Mouse (Mus musculus) forebrain, embryonic 15.5 days (tissue): ENCODE results near the gene Insr. TPM values are rescaled to one million over a fixed set of nuclear protein-coding genes. Genes with fewer than 3 reads are reported as not detected.
A peak's percentile ranks its signal among the peaks of the same experiment; 100 is the strongest.

ENCODE experiments used
- ATAC-seq: fragments of 200-750 bp; cut with Nextera tagmentation; replicated peaks from 2 replicates; pipeline ENCODE4 v1.8.0; 2017; ENCODE audit warnings: mild to moderate bottlenecking, moderate TSS enrichment, moderate library complexity
- H3K27ac ChIP-seq: fragments of 300-500 bp; sonication (generic); replicated peaks from 2 replicates; pipeline ENCODE4 v1.5.1; 2015; ENCODE audit warnings: mild to moderate bottlenecking, inconsistent platforms
- H3K27me3 ChIP-seq: fragments of 300-500 bp; sonication (generic); 2 replicates; pipeline ENCODE4 v1.6.1; 2015; ENCODE audit warnings: inconsistent platforms
- H3K36me3 ChIP-seq: fragments of 300-500 bp; sonication (generic); 2 replicates; pipeline ENCODE4 v1.6.1; 2015; ENCODE audit warnings: mild to moderate bottlenecking, inconsistent platforms
- H3K4me1 ChIP-seq: fragments of 300-500 bp; sonication (generic); 2 replicates; pipeline ENCODE4 v1.6.1; 2015; ENCODE audit warnings: inconsistent platforms
- H3K4me2 ChIP-seq: fragments of 300-500 bp; sonication (generic); replicated peaks from 2 replicates; pipeline ENCODE4 v1.6.1; 2015; ENCODE audit warnings: mild to moderate bottlenecking, inconsistent platforms
- H3K4me3 ChIP-seq: fragments of 300-500 bp; sonication (generic); 2 replicates; pipeline ENCODE4 v1.5.1; 2015; ENCODE audit warnings: mild to moderate bottlenecking, inconsistent platforms
- H3K9ac ChIP-seq: fragments of 300-500 bp; sonication (generic); replicated peaks from 2 replicates; pipeline ENCODE4 v1.6.1; 2015; ENCODE audit warnings: mild to moderate bottlenecking, inconsistent platforms
- H3K9me3 ChIP-seq: fragments of 300-500 bp; sonication (generic); 2 replicates; pipeline ENCODE4 v1.6.1; 2016; ENCODE audit warnings: inconsistent platforms
- WGBS: fragments of 180-500 bp; shearing (Covaris S2); methylation state at CpG from one replicate; pipeline ENCODE4 v1.1.7; 2015; ENCODE audit warnings: mixed read lengths; 5-methylcytosine and 5-hydroxymethylcytosine counted together
- polyA plus RNA-seq: library from polyadenylated mRNA; unstranded; fragments of >200 nt; fragmentation: Nextera tagmentation; extraction: Ambion mirVana; gene quantifications from 2 replicates; pipeline ENCODE4 v1.2.1, GENCODE M21; 2015

Insr gene
- polyA plus RNA-seq, 1 experiment from 2014 or later: 63.2 TPM

- ATAC-seq: no peak
- H3K4me3 ChIP-seq: no peak overlapping the region
- no peaks in the 10 kb centered on the region for H3K9me3 ChIP-seq
- no peaks in the 10 kb centered on the region for H3K27me3 ChIP-seq
- peaks cover 23% of the 10 kb centered on the region for H3K4me1 ChIP-seq
- no peak overlapping the region for H3K4me2 ChIP-seq
- no peak overlapping the region for H3K9ac ChIP-seq
- no peak overlapping the region for H3K27ac ChIP-seq
- H3K36me3 ChIP-seq: no peaks in the 10 kb centered on the region
Measured at GRCm38 (mm10) chr8:3222636-3222965, 56.8 kb downstream of the Insr start.

GRCm38 (mm10) chr8:3221960-3222635 is 57.3 kb downstream of the Insr start:
- peak overlapping the region; percentile 94 for H3K27ac ChIP-seq
- peak overlapping the region; percentile 82 for H3K9ac ChIP-seq
- no peaks in the 10 kb centered on the region for H3K9me3 ChIP-seq
- peak overlapping the region; percentile 63 for H3K4me3 ChIP-seq
- peaks cover 23% of the 10 kb centered on the region for H3K4me1 ChIP-seq
- 62% methylated on average over 6 of the region's 6 CpGs for WGBS
- no peak for ATAC-seq
- no peaks in the 10 kb centered on the region for H3K36me3 ChIP-seq
- no peaks in the 10 kb centered on the region for H3K27me3 ChIP-seq
- H3K4me2 ChIP-seq: peak overlapping the region; percentile 65

- peak overlapping the region; percentile 82 for H3K9ac ChIP-seq
- H3K4me2 ChIP-seq: peak overlapping the region; percentile 65
- H3K9me3 ChIP-seq: no peaks in the 10 kb centered on the region
- no peaks in the 10 kb centered on the region for H3K27me3 ChIP-seq
- peaks cover 23% of the 10 kb centered on the region for H3K4me1 ChIP-seq
- H3K4me3 ChIP-seq: peak overlapping the region; percentile 63
- under 1% methylated on average over 43 of the region's 43 CpGs for WGBS
- peak; percentile 99 for ATAC-seq
- peak overlapping the region; percentile 94 for H3K27ac ChIP-seq
- H3K36me3 ChIP-seq: no peaks in the 10 kb centered on the region
Measured at GRCm38 (mm10) chr8:3221047-3221959, 58.1 kb downstream of the Insr start.

- no peaks in the 10 kb centered on the region for H3K9me3 ChIP-seq
- 2% methylated on average over 9 of the region's 9 CpGs for WGBS
- no peaks in the 10 kb centered on the region for H3K36me3 ChIP-seq
- peak overlapping the region; percentile 94 for H3K27ac ChIP-seq
- peaks cover 23% of the 10 kb centered on the region for H3K4me1 ChIP-seq
- peak overlapping the region; percentile 65 for H3K4me2 ChIP-seq
- H3K9ac ChIP-seq: peak overlapping the region; percentile 82
- H3K4me3 ChIP-seq: peak overlapping the region; percentile 63
- no peaks in the 10 kb centered on the region for H3K27me3 ChIP-seq
- peak; percentile 76 for ATAC-seq
Measured at GRCm38 (mm10) chr8:3220502-3220901, 58.9 kb downstream of the Insr start.

GRCm38 (mm10) chr8:3219921-3220411 is 59.5 kb downstream of the Insr start:
- Histone ChIP-seq H3K9ac (peak overlapping the region; percentile 82; the same call in 1 of the 2 replicates), H3K4me3 (no peak overlapping the region), H3K4me2 (peak overlapping the region; percentile 65), H3K27ac (peak overlapping the region; percentile 94), H3K27me3 (no peaks in the 10 kb centered on the region), H3K9me3 (no peaks in the 10 kb centered on the region), H3K4me1 (peaks cover 23% of the 10 kb centered on the region), H3K36me3 (no peaks in the 10 kb centered on the region)
- 86% methylated on average over 12 of the region's 12 CpGs for WGBS
- ATAC-seq: no peak

GRCm38 (mm10) chr8:3219266-3219665 is 60.2 kb downstream of the Insr start:
- H3K36me3 ChIP-seq: no peaks in the 10 kb centered on the region
- ATAC-seq: no peak
- 76% methylated on average over 3 of the region's 3 CpGs for WGBS
- H3K27me3 ChIP-seq: no peaks in the 10 kb centered on the region
- H3K9me3 ChIP-seq: no peaks in the 10 kb centered on the region
- no peak overlapping the region for H3K4me2 ChIP-seq
- no peak overlapping the region for H3K4me3 ChIP-seq
- peaks cover 23% of the 10 kb centered on the region for H3K4me1 ChIP-seq
- H3K27ac ChIP-seq: no peak overlapping the region
- no peak overlapping the region for H3K9ac ChIP-seq

GRCm38 (mm10) chr8:3216541-3217092 is 62.8 kb downstream of the Insr start:
- WGBS: 76% methylated on average over 4 of the region's 4 CpGs
- H3K27me3 ChIP-seq: no peaks in the 10 kb centered on the region
- H3K36me3 ChIP-seq: no peaks in the 10 kb centered on the region
- peaks cover 9% of the 10 kb centered on the region for H3K4me1 ChIP-seq
- ATAC-seq: no peak
- no peak overlapping the region for H3K4me2 ChIP-seq
- no peak overlapping the region for H3K4me3 ChIP-seq
- H3K27ac ChIP-seq: no peak overlapping the region
- H3K9ac ChIP-seq: no peak overlapping the region
- no peaks in the 10 kb centered on the region for H3K9me3 ChIP-seq

- Histone ChIP-seq H3K4me2 (no peak overlapping the region), H3K4me3 (no peak overlapping the region), H3K36me3 (no peaks in the 10 kb centered on the region), H3K27me3 (no peaks in the 10 kb centered on the region), H3K27ac (0 out of 2 replicates have a peak overlapping the region, but pooled peaks have one; percentile 5), H3K9me3 (no peaks in the 10 kb centered on the region), H3K9ac (no peak overlapping the region), H3K4me1 (peaks cover 9% of the 10 kb centered on the region)
- no peak for ATAC-seq
Measured at GRCm38 (mm10) chr8:3215561-3215960, 63.9 kb downstream of the Insr start.

- WGBS: 86% methylated on average over 1 of the region's 1 CpGs
- Histone ChIP-seq H3K36me3 (0 out of 2 replicates have a peak, but pooled peaks cover 3% of the 10 kb centered on the region), H3K27ac (no peak overlapping the region), H3K4me3 (no peak overlapping the region), H3K27me3 (no peaks in the 10 kb centered on the region), H3K4me2 (no peak overlapping the region), H3K4me1 (no peaks in the 10 kb centered on the region; the same call in 1 of the 2 replicates), H3K9me3 (no peaks in the 10 kb centered on the region), H3K9ac (no peak overlapping the region)
- no peak for ATAC-seq
Measured at GRCm38 (mm10) chr8:3214601-3215000, 64.8 kb downstream of the Insr start.

GRCm38 (mm10) chr8:3211456-3211855 is 68.0 kb downstream of the Insr start:
- H3K4me1 ChIP-seq: no peaks in the 10 kb centered on the region
- H3K27ac ChIP-seq: 0 out of 2 replicates have a peak overlapping the region, but pooled peaks have one; percentile 6
- no peak overlapping the region for H3K9ac ChIP-seq
- H3K4me3 ChIP-seq: no peak overlapping the region
- H3K9me3 ChIP-seq: no peaks in the 10 kb centered on the region
- no peaks in the 10 kb centered on the region for H3K27me3 ChIP-seq
- no peak overlapping the region for H3K4me2 ChIP-seq
- ATAC-seq: no peak
- H3K36me3 ChIP-seq: peaks cover 7% of the 10 kb centered on the region; the same call in 1 of the 2 replicates
- 80% methylated on average over 9 of the region's 9 CpGs for WGBS

- ATAC-seq: no peak
- Histone ChIP-seq H3K9ac (no peak overlapping the region), H3K27ac (no peak overlapping the region), H3K9me3 (no peaks in the 10 kb centered on the region), H3K4me1 (no peaks in the 10 kb centered on the region), H3K36me3 (peaks cover 13% of the 10 kb centered on the region; the same call in 1 of the 2 replicates), H3K4me3 (no peak overlapping the region), H3K27me3 (no peaks in the 10 kb centered on the region), H3K4me2 (no peak overlapping the region)
- WGBS: 94% methylated on average over 3 of the region's 3 CpGs
Measured at GRCm38 (mm10) chr8:3209960-3210359, 69.5 kb downstream of the Insr start.

GRCm38 (mm10) chr8:3209268-3209667 is 70.1 kb downstream of the Insr start:
- no peak for ATAC-seq
- Histone ChIP-seq H3K27ac (no peak overlapping the region), H3K4me1 (no peaks in the 10 kb centered on the region), H3K9me3 (no peaks in the 10 kb centered on the region), H3K36me3 (peaks cover 20% of the 10 kb centered on the region; the same call in 1 of the 2 replicates), H3K4me2 (no peak overlapping the region), H3K4me3 (no peak overlapping the region), H3K9ac (no peak overlapping the region), H3K27me3 (no peaks in the 10 kb centered on the region)
- WGBS: 72% methylated on average over 3 of the region's 3 CpGs
